Mouse (Mus musculus): ENCODE measurements at regions not wholly inside any gene's neighbourhood (a gene's known extent, or its start where the extent isn't known, plus 50 kb on each side); places are given as distances from the start of the nearest gene placed in this dataset.

- no peak for DNase-seq (ENCODE audit: low spot score in 2 of 2)
Measured at GRCm38 (mm10) chr9:94589672-94590071, 51.8 kb upstream of the 1190002N15Rik start.

DNA sequence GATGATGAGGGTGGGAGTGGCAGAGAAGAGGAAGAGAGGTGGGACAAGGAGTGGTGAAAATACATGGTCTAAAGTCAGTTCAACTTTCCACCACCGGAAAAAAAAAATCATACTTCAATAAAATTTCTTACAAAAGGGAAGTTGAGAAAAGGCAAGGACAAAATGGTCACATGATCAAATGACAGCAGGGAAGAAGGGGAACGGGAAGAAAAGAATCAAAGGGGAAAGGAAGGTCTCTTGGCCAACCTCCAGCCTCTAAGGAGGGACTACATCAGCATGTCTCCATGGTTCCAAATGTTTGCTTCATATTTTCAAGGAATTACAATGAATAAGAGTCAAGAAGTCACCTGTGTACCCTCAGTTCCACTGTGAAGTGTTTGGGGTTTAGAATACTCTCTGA, 64.7 kb upstream of the Slc9a9 start:
- no peak for DNase-seq (ENCODE audit: low spot score in 2 of 2)

DNA sequence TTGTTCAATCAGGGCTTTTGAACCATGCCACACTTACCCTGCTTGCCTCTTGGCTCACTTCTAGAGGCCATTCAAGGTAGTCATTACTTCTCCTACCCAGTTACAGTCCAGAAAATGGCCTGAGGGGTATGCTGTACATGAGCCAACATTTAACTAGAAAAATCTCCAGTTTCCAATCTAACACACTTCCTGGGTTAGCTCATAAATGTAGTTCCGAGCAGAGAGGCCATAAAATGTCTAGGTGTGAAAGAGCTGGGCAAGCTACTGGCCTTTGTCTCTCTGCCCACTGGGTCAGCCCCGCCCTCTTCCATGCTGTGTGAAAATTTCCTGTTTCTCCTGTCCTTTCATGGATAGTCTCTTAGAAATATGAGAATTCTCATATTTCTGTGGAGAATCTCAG, 63.3 kb upstream of the Slc9a9 start:
- no peak for DNase-seq (ENCODE audit: low spot score in 2 of 2)

- DNase-seq (ENCODE audit: low spot score in 2 of 2) = no peak
Measured at GRCm38 (mm10) chr9:94607011-94607749, 62.5 kb upstream of the Slc9a9 start.

GRCm38 (mm10) chr9:94607750-94608106, 62.0 kb upstream of the Slc9a9 start:
- no peak for DNase-seq (ENCODE audit: low spot score in 2 of 2)

DNA sequence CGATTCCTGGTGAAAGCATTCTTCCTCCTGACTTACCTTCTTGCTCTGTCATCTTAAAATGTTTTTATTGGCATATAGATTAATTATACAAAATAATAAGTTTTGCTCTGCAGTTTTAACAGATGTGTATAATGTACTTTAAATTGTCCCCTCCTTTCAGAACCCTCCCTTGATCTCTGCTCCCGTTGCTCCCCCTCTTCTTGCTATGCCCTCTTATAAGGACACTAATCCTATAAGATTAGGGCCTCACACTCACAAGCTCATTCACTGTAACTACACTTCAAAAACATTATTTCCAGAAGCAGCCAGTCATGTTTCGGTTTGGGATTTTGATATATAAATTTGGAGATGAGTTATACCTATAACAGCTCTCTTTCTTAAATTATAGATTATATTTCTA, 59.6 kb upstream of the Slc9a9 start:
- DNase-seq (ENCODE audit: low spot score in 2 of 2) = no peak

DNA sequence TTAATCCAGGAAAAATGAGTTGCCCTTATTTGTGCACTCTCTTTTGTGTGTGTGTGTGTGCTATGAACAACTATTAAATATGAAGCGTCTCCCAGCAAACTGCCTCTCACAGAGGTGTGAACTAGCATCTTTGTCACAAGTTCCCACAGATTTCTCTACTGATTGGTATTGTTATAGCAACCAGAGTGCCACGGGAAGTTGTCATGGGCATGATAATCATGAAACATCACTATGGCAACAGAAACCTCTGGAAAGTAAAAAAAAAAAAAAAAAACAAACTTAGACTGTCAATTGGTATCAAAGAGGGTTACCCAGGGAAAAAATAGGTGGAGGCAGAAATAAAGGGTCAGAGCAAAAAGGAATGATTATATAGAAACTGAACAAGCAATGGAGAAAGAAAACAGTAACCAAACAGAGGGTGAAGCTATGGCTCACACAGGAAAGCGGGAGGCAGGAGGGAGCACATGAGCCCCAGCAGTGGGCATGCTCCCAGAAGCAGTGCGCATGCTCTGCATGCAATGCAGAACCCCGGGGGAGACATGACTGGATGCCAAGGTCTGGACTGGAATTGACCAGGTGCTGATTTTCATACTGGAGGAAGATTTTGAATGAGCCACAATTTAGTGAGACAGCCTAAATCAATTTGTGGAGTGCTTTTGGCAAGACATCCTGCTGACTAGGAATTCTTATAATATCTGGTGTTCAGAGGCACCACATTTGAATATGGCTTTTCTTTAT, 58.9 kb upstream of the Slc9a9 start:
- no peak for DNase-seq (ENCODE audit: low spot score in 2 of 2)

DNA sequence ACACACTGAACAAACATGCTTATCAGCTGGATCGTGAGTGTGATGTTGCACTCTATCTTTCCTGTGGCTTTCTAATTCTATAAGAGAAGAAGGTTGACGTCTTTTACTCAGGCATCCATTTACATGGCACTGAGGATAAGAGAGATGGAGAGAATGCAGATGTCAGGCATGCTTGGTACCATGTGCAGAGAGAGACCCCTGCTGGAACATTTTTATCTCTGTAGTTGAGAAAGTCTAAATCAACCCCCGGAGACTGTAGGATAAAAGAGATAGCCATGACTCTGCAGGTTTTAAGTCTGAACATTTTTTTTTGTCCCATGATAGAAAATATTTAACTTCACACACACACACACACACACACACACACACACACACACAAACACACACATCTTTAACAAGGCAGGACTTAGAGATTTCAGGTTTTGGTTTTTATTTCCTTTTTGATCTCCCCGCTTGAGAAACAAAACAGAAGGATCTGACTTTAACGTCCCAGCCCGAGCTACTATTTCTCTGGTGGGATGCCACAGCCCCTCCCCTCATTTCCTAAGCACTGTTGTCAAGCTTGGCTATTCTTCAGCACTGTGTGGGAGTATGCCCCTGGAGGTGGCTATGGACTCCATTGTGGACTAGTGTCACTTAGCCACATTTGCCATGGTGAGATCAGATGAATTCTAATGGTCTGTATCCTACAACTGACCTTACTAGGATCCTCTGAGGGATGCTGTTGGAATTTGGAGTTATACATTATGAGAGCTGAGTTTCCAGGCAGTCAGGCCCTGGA, 55.6 kb upstream of the Slc9a9 start:
- peak in 1 of 2 experiments; percentile 27 for DNase-seq (ENCODE audit: low spot score in 2 of 2)

DNA sequence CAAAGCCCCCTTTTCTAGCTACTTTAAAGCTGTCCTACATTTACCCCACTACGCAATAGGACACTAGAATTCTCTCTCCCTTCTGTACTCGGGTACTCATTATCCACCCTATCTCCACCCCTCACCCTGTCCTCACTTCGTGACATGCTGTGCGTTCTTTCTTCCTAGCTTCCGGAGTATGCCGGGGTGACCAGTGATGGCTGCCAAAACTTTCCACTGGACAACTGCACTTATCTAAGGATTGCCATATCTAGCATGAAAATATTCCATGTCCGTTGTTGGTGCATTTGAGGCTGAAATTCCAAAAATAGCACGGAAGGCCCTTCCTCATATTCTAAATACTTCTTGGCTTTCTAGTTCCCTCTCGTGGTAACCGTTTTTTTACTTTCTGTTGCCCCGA, 54.5 kb upstream of the Slc9a9 start:
- no peak for DNase-seq (ENCODE audit: low spot score in 2 of 2)

GRCm38 (mm10) chr9:94618079-94618786, 51.5 kb upstream of the Slc9a9 start:
- DNase-seq (ENCODE audit: low spot score in 2 of 2) = no peak

All from left cerebral cortex, adult 8-10 months (tissue).